Mouse (Mus musculus): ENCODE measurements around the gene Trpv4.

GRCm38 (mm10) chr5:114657426-114657825, 795 bp downstream of the Trpv4 start:
- no peak for TF ChIP-seq GATA1 (IDR thresholded peaks at IDR 0.05; ENCODE audit: low read length)
- TF ChIP-seq TAL1 (IDR thresholded peaks at IDR 0.05; ENCODE audit: low read length) = no peak
